14 mouse cellular contexts compared by ENCODE assay signal in genomic region chr2:61938296-61938695, GRCm38 (mm10).
"Had no signal": no experiment of that assay in that cellular context is flagged by ENCODE, and none has a peak within 500 bp of the region (broad histone marks: within the 10 kb centered on the region; RNA-seq: fewer than 3 reads in every experiment).

No protein-coding gene starts in this region.

- H3K36me3 ChIP-seq: limb, embryonic 15.5 days; midbrain, embryonic 10.5 days; neural tube, embryonic 15.5 days had no signal

- H3K27ac ChIP-seq: limb, embryonic 15.5 days; liver, embryonic 14.5 days; midbrain, embryonic 10.5 days; neural tube, embryonic 15.5 days had no signal

- H3K9ac ChIP-seq: limb, embryonic 15.5 days; liver, embryonic 14.5 days; neural tube, embryonic 15.5 days had no signal

- DNase-seq: kidney, adult 11 months; lung, adult 2 months; lung, postnatal 10 days; lung, postnatal 4 days; midbrain, embryonic 14.5 days; right cerebral cortex, adult 18-20 months; spleen, adult 18-20 months; thymus, adult 18-20 months; thymus, postnatal 25 days had no signal

- H3K4me3 ChIP-seq: limb, embryonic 15.5 days; midbrain, embryonic 10.5 days; myocyte; neural tube, embryonic 15.5 days had no signal

- H3K27me3 ChIP-seq: limb, embryonic 15.5 days; neural tube, embryonic 15.5 days had no signal

- H3K4me1 ChIP-seq: limb, embryonic 15.5 days; midbrain, embryonic 10.5 days; neural tube, embryonic 15.5 days had no signal

- H3K4me2 ChIP-seq: limb, embryonic 15.5 days; neural tube, embryonic 15.5 days had no signal

- H3K9me3 ChIP-seq: limb, embryonic 15.5 days; midbrain, embryonic 10.5 days had no signal
